Mouse (Mus musculus) inflammation-experienced regulatory T-cells, adult 6 months (primary cell): ENCODE measurements around the gene C1qtnf7. TPM values are rescaled to one million over a fixed set of nuclear protein-coding genes. Genes with fewer than 3 reads are reported as not detected.

Experiments used
- ATAC-seq: one replicate; pipeline ENCODE4 v1.8.0; 2017
- polyA plus RNA-seq, 3 experiments: library from polyadenylated mRNA; unstranded; fragments of 100-300 nt; shearing (Covaris generic); gene quantifications; one replicate each; pipeline ENCODE4 v1.2.1; 2017

The C1qtnf7 gene
- polyA plus RNA-seq, 3 experiments from 2014 or later, result not detected

DNA sequence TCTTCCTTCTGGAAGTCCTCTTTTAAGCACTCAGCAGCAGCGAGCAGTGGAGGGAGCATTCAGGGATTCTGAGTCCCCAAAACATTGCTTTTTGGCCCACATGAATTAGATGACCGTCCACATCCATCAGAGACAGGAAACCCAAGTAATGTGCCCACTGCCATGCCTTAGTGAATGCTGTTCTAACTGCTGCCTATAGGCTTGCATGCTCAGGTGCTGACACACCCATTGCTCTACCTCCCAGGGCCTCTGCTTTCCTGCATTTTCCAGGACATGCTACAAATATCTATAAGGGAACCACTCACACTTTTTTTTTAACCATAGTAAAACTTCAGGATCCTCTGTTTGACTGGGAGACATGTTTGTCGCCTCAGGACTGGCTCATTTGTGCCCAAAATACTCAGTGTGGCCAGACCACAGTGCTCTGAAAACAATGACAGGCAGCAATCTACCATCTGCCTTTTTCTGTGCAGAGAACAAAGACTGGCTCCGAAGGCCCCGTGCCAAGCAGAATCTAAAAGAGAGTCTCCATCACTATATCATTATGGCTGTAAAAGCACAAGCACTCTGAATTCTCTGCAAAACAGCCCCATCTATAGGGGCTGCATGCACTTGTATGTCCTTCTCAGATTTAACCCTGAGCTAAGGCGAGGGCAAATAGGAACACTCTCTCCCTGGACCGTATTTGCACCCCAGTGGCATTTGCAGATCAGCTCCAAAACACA is 106.4 kb downstream of the C1qtnf7 start:
- ATAC-seq, result no peak

DNA sequence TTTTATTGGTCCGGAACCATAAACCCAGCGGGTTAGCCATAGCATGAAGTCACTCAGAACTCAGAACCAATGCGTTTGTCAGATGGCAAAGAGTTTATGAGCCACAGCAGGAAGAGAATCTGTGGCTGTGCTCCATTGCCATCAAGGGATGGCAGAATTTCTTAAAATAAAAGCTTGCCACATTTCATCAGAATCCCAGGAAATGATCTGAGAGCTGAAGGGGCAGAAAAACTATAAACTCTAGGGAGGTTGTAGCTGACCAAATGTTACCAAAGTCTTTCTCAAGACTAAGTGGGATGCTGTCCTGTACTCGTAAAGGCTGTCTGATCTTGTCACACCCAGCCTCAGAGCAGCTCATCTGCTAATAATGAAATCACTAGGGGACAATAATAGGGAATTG is 110.1 kb downstream of the C1qtnf7 start:
- ATAC-seq, result no peak

DNA sequence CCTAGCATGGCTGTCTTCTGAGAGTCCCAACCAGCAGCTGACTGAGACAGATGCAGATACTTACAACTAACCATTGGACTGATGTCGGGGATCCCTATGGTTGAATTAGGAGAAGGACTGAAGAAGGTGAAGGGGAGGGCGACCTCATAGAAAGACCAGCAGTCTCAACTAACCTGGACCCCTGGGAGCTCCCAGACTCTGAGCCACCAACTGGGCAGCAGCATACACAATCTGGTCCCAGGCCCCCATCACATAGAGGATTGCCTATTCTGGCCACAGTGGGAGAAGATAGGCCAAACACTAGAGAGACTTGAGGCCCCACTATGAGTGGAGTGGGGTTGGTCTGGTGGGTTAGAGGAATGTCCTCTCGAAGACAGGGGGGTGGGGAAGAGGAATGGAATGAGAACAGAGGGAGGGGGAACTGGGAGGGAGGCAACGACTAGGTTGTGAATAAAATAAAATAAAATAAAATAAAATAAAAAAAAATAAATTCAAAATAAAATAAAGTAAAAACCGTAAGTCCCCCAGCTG is 118.8 kb downstream of the C1qtnf7 start:
- no peak for ATAC-seq

DNA sequence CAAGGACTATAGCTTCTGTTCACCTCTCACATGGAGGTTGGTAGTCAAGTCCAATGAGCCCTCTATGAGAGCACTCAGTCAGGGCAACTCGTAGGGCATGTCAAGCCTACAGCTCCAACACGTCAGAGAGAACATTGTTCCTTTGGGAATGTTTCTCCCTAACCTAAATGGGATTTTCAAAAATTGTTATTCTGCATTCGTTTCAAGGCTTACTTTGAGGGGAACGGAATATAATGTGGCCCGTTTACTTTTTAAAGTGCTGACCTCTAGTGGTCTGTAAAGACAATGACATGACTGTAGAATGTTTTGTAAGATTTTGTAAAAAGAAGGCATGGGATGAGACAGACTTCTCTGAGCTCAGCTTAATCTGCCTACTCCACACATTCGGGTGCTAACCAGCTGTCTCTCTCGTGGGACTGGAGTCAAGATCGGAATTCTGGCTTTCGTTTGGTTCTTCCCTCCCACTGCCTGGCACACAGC is 119.3 kb downstream of the C1qtnf7 start:
- no peak for ATAC-seq

DNA sequence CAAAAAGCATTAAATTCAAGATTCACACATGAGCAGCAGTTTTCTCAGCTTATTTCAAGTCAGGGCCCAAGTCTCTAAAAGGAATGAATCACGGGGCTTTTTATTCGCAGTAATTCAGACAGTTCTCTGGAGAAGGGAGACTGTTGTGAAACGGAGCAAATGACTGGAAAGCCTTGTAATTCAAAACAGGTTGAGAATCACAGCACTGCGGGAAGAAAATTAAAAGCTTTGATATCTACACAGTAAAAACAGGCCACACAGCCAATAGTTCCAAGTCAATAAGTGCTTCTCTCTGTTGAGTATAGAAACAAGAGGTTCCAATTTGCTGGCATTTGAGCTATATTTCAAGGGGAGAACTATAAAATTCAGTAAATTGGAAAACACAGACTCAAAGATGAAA is 129.7 kb downstream of the C1qtnf7 start:
- no peak for ATAC-seq

DNA sequence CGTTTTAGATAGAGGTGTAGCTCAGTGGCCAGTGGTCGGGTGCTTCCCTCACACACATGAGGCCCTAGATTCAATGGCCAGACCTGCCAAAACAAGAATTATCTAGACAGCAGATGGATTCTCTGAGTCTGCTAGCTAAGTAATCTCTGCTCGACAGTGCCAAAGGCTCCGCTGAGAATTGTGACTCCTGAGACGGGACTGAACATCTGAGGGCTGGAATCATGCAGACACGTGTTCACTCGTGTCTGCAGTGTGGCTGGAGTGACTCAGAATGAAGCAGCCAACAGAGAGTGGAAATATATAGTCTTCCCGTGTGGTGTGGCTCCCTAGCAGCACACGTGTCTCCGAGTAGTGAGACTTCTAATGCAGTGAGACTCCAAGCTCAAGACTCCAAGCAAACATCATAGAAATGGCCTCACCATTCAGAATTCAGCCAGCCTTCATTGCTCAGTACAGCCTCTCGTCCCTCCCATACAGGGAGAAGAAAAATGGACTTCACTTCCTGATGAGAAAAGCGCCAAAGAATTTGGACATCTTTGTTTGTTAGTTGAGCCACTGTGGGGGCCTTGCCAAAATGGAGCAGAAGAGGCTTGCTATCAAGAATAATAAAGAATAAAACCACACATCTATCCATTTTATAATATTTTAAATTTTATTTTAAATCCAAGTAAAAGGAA is 131.9 kb downstream of the C1qtnf7 start:
- ATAC-seq, result no peak

DNA sequence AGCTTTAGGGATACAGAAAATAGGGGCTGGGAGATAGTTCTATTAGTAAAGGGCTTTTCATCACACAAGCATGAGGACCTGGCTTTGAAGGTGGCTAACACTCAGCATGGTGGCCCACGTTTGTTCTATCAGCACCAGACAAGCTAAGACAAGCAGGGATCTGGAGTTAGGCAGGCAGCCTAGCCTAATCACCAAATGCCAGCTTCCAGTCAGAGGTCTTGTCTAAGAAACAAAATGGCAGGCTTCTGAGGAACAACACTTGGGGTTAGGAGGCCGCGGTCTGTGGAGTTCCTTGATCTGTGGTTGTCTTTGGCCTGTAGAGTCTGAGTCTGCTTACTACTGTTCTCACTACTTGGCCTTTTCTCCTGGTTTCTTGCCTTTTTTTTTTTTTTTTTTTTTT is 146.2 kb downstream of the C1qtnf7 start:
- ATAC-seq, result no peak

DNA sequence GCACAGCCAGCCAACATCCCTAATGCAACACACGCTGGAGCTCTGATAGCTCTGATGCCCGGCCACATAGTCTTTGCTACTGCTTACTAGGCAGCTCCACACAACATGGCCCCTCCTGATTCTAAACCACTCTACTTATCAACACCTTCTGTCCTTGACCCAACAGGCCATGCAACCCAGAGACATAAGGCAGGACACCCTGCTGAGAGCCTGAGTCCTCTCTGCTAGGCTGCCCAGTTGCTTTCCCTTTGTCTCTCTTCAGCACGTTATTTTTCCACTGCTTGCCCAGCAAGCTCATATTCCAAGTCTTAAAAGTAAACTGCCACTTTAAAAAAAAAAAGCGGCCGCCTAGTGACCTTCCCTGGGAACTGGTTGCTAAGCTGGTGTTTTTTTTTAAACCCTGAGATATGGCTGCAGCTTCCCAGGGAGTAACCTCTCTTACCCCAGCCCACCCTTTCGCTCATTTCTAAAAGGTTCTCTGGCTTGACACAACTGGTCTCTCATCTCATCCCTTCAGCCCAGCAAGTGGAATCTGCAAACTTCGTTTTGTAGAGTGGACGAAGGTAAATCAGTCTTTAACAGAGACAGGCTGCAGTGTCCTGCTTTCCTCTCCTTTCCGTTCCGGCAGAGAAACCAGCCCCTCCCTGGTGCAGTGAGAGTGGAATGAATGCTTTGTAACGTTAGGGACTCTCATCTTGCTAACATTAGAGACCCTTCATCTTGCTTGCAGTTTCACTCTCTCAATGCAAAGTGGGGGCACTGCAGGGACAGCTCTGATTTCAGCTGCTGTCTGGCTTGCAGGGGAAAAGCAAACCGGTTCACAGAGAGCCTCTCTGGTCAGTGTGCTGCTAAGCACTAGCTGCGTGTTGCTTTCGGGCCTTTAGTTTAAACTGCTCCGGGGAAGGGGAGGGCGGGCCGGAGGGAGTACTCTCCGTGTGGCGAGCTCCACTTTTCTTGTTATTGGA is 146.9 kb downstream of the C1qtnf7 start, which contains the start of gene Cc2d2a:
TSS of gene Cc2d2a (plus strand) at position 350 of the 965 bp plus-strand sequence.
- ATAC-seq, result no peak

DNA sequence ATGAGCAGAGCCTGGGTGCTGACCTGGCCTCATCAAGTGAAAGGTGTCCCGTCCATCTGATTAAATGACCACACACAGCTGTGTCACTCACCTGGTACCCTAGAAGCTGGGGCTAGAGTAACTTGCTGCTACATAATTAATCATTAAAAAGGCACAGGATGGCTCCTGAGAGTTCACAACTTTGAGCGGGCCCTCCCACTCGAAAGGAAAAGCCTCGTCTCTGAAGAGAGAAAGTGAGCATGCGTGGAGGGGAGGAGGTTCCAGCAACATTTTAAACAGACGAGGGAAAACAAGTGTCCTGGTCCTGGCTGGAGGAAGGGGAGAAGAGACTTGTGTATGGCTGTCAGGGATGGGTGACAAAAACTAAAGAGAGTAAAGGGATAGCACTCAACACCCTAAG is 148.2 kb downstream of the C1qtnf7 start:
- no peak for ATAC-seq

DNA sequence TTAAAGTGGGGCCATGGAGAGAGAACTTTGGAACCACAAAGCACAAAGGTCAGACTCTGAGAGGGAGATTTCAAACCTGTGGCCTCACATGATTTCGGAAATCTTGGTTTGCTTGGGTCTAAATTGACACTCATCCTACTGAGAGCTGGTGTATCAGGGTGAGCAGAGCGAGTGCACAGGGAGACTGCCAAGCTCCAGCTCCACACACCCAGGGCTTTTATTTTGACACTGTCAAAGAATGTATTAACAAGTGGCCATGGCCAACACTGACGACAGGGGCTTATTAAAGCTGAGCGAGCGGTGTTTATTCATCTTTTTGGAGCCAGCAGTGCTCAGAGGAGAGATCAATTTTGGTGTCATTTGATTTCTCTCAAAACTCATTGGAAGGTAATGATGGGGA is 149.8 kb downstream of the C1qtnf7 start:
- ATAC-seq, result no peak

Other genes starting within 250 kb of the C1qtnf7 start
- 1 to 10 TPM in 2 of 3 experiments, under 1 TPM in 1; 0.62 to 2.2 (median 2.2) TPM for gene Cc2d2a, start 146.8 kb downstream of the C1qtnf7 start, polyA plus RNA-seq